Mouse (Mus musculus) right cerebral cortex, adult 2 months (tissue): ENCODE results near the gene Nomo1.

Source experiments
- DNase-seq, 2 experiments: peaks; one replicate each; pipeline ENCODE4 v3.0.0; 2021 to 2022; ENCODE audit warnings: low spot score in 2 of 2

Gene Nomo1

DNA sequence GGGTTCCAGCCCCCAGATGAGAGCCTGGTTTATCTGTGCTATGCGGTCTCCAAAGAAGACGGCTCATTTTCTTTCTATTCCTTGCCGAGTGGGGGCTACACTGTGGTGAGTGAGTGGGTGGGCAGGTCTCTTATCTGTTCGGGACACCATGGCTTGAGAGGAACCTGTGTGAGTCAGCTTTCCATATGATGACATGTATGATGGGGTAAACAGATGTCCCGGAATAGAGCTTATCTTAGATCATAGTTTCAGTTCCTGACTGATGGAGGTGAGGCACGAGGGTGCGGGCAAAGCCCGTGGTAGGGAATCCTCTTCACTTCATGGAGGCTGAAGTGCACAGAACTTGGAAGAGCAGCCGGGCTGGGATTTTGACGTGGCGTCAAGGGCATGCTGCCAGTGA, 12.4 kb downstream of the Nomo1 start:
- DNase-seq: no peak

- no peak for DNase-seq
Observed at GRCm38 (mm10) chr7:46047873-46048562, 14.5 kb downstream of the Nomo1 start.

- DNase-seq: no peak
Observed at GRCm38 (mm10) chr7:46049981-46050380, 16.5 kb downstream of the Nomo1 start.

- DNase-seq: no peak
Observed at GRCm38 (mm10) chr7:46052161-46052821, 18.8 kb downstream of the Nomo1 start.

GRCm38 (mm10) chr7:46053566-46053965, 20.1 kb downstream of the Nomo1 start:
- DNase-seq: no peak

DNA sequence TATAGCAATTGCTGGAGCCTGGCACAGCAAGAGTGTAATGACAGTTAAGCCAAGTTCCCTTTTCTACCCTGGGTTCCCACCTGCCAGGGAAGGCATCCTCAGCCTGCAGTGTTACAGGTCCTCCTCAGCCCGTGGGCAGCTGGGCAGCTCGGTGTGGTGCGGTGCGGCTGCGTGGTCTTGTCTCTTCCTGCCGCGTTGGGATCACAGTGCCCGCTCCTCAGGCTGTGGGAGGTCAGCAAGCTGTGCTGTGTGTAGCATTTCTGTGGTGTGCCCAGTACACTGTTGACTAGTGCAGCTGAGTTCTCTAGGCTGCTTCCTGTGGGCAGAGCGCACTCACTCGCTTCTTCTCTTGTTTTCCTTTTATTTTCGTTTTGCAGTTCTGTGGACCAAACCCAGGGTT, 25.4 kb downstream of the Nomo1 start:
- no peak for DNase-seq

- no peak for DNase-seq
Observed at GRCm38 (mm10) chr7:46060688-46061087, 27.2 kb downstream of the Nomo1 start.

- no peak for DNase-seq
Observed at GRCm38 (mm10) chr7:46061614-46062013, 28.1 kb downstream of the Nomo1 start.

DNA sequence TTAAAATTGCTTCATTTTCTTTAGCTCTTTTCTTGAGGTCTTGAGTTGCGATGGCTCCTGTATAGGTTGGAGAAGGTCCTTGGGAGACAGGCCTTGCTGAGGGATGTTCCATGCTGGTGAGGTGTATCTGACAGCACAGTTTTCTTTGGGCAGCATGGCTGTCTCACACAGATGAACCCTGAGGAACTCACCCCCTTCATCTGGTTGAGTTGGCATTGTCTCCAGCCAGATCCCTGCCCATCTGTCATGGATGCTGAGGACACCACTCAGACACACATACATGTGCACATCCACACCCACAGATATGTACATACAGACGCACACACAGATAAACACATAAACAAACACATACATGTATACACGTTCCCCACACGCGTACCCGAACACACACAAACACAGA, 29.8 kb downstream of the Nomo1 start:
- no peak for DNase-seq

- DNase-seq: no peak
Observed at GRCm38 (mm10) chr7:46068831-46069230, 35.3 kb downstream of the Nomo1 start.

GRCm38 (mm10) chr7:46076844-46077243, 43.3 kb downstream of the Nomo1 start:
- no peak for DNase-seq

- DNase-seq: no peak
Observed at GRCm38 (mm10) chr7:46077675-46078074, 44.2 kb downstream of the Nomo1 start.

- no peak for DNase-seq
Observed at GRCm38 (mm10) chr7:46084024-46084423, 50.5 kb downstream of the Nomo1 start.

DNA sequence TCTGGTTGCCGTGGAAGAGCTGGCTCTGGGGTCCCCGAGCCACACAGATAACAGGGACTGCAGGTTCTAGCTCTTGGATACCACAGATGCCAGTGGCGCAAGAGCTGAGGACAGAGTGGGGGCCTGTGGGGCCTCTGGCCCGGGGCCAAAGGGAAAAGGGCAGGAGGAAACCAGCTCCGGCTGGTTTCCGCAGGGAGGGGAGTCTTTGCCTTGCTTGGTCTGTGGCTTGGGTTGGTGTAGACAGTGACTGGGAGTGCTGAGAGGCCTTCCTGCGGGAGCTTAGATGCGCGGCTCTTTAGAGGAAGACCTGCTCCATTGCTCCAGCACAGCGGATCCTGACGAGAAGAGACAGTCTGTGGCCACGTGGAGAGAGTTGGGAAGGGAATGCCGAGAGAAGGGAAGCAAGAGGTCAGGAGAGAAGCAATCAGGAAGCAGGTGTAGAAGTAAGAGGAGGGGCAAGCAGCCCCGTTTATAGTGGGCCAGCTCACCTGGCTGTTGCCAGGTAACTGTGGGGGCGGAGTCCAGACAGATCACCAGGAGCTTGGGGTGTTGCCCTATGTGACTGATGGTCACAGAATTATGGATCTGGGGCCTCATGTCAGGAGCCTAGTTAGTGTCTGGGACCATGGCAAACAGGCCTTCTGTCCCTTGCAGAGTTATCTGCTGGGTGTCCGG, 51.5 kb downstream of the Nomo1 start:
- DNase-seq: no peak

- DNase-seq: no peak
Observed at GRCm38 (mm10) chr7:46086378-46086777, 52.9 kb downstream of the Nomo1 start.

DNA sequence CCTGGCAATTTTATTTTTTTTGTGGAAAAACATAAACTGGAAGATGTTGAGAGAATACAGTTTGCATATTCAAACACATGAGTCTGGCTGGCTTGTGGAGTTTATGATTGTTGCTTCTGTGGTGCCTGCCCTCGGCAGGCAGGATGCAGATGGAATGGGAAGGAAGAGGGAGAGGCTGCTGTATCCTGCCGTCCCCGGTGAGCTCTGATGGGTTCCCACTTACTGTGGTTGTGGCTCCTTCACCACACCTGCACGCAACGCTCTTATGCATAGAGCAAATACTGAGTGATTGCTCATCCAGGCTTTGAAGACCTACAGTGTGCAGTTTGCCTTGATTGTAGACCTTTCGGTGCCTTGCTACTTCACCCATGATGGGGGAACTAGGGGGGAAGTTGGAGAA, 54.7 kb downstream of the Nomo1 start:
- no peak for DNase-seq

DNA sequence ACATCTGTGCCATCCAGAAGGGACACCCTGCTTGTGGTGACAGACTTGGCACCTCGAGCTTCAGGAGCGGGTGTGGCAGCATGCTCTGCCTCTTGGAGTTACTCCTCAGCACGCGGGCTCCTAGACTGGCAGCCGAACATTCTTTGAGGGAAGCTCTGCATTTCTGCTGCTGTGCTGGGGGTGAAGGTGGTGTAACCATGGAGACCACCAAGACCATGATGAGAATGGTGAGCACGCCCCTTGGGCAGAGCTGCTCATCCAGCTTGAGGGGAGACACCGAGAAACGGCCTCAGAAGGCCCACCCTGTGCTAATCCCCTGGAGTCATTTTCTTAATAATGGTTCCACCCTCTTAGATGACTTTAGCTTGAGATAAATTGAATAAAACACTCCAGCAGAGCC, 59.3 kb downstream of the Nomo1 start:
- DNase-seq: no peak

DNA sequence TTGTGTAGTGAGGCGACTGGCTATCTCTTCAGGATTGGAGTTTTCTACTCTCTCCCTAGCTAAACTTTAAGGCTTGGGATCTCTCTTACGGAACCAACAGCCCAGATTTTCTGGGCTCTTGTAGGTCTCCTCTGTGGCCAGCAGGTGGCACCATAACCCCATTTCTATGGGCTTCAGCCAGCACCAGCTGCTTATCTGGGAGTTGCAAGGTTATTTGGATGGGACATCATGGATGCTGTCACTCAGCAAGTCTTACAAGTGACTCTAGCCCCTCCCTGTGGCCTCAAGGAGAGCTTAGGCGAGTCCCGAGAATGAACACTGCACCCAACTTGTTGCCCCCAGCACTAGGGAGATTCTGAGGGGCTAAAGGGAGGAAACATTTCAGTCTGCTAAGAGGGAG, 62.6 kb downstream of the Nomo1 start:
- DNase-seq: peak; percentile 67 to 71

- DNase-seq: no peak
Observed at GRCm38 (mm10) chr7:46097319-46097783, 63.9 kb downstream of the Nomo1 start.

- peak in 1 of 2 experiments; percentile 33 for DNase-seq
Observed at GRCm38 (mm10) chr7:46098221-46098918, 64.9 kb downstream of the Nomo1 start.

DNA sequence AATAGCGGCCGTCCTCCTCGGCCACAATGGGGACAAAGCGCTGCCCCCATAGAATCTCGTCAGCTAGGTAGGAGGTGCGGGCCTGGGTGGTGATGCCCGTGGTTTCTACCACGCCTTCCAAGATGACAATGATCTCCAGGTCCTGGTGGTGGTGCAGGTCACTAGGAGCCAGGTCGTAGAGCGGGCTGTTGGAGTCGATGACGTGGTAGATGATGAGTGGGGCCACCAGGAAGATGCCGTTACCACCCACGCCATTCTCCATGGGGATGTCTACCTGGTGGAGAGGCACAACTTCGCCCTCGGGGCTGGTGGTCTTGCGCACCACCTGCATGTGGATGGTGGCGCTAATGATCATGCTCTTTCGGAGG, 65.4 kb downstream of the Nomo1 start:
- DNase-seq: no peak

- no peak for DNase-seq
Observed at GRCm38 (mm10) chr7:46099682-46100081, 66.2 kb downstream of the Nomo1 start.
